Mouse (Mus musculus) MEL (cell line): ENCODE data around the gene Zwilch. TPM values are rescaled to one million over a fixed set of nuclear protein-coding genes. Genes with fewer than 3 reads are reported as not detected.
"Not testable (repeated sequence)": the region's sequence is repeated elsewhere in the genome, so short reads cannot be mapped to it uniquely, and the experiment has no call there.

Source experiments
- DNase-seq: peaks from one replicate; pipeline ENCODE4 v3.0.0; 2011; ENCODE audit warnings: low read depth, low spot score
- H3K27ac ChIP-seq: 2 replicates; pipeline ENCODE4 v1.5.1; 2012; ENCODE audit warnings: low read depth, mild to moderate bottlenecking, control low read depth, low read length, moderate library complexity; ENCODE audit not compliant: control insufficient read depth
- H3K27me3 ChIP-seq, 2 experiments: fragments of 150-350 bp in 1 of 2; sonication (generic) in 1 of 2; 2 replicates each; pipeline ENCODE4 v1.6.1; 2012; ENCODE audit warnings: low read length in 2 of 2, mild to moderate bottlenecking in 2 of 2, improper control_type of control experiment in 1 of 2, moderate library complexity in 1 of 2; ENCODE audit not compliant: insufficient read depth in 2 of 2, control insufficient read depth in 1 of 2
- H3K36me3 ChIP-seq, 2 experiments: 2 replicates each; pipeline ENCODE4 v1.6.1; 2012 to 2014; ENCODE audit warnings: low read length in 2 of 2, improper control_type of control experiment in 1 of 2, inconsistent platforms in 1 of 2, mild to moderate bottlenecking in 1 of 2; ENCODE audit not compliant: insufficient read depth in 2 of 2, control insufficient read depth in 1 of 2
- H3K4me1 ChIP-seq, 2 experiments: fragments of 150-350 bp in 1 of 2; sonication (generic) in 1 of 2; 2 replicates each; pipeline ENCODE4 v1.6.1; 2012; ENCODE audit warnings: low read length in 2 of 2, improper control_type of control experiment in 1 of 2, mild to moderate bottlenecking in 1 of 2; ENCODE audit not compliant: insufficient read depth in 2 of 2, control insufficient read depth in 1 of 2
- H3K4me3 ChIP-seq, 2 experiments: fragments of 150-350 bp in 1 of 2; sonication (generic) in 1 of 2; 2 replicates each; pipeline ENCODE4 v1.5.1; 2012; ENCODE audit warnings: low read depth in 2 of 2, low read length in 2 of 2, mild to moderate bottlenecking in 2 of 2, moderate library complexity in 2 of 2, control low read depth in 1 of 2, improper control_type of control experiment in 1 of 2; ENCODE audit not compliant: control insufficient read depth in 1 of 2, insufficient read depth in 1 of 2
- H3K79me2 ChIP-seq: 2 replicates; pipeline ENCODE4 v1.6.1; 2012; ENCODE audit warnings: mild to moderate bottlenecking, low read length, moderate library complexity; ENCODE audit not compliant: control insufficient read depth, poor library complexity, insufficient read depth
- H3K9ac ChIP-seq: 2 replicates; pipeline ENCODE4 v1.6.1; 2012; ENCODE audit warnings: low read depth, mild to moderate bottlenecking, control low read depth, low read length, moderate library complexity; ENCODE audit not compliant: control insufficient read depth, poor library complexity, severe bottlenecking
- H3K9me3 ChIP-seq: fragments of 150-350 bp; sonication (generic); replicated peaks from 2 replicates; pipeline ENCODE4 v1.6.1; 2012; ENCODE audit warnings: mild to moderate bottlenecking, low read length, improper control_type of control experiment, moderate library complexity; ENCODE audit not compliant: insufficient read depth
- CHD1 ChIP-seq: IDR thresholded peaks from 2 replicates; pipeline ENCODE4 v1.6.1; 2012; ENCODE audit warnings: low read depth, mild to moderate bottlenecking, inconsistent platforms, low read length, improper control_type of control experiment
- ELF1 ChIP-seq: IDR thresholded peaks from 2 replicates; pipeline ENCODE4 v1.6.1; 2014; ENCODE audit warnings: low read depth, mild to moderate bottlenecking, inconsistent platforms, low read length, improper control_type of control experiment, moderate library complexity
- GABPA ChIP-seq: IDR thresholded peaks from 2 replicates; pipeline ENCODE4 v1.6.1; 2012; ENCODE audit warnings: low read depth, mild to moderate bottlenecking, inconsistent platforms, low read length, improper control_type of control experiment, moderate library complexity
- NELFE ChIP-seq: IDR thresholded peaks from 2 replicates; pipeline ENCODE4 v1.6.1; 2011; ENCODE audit warnings: low read depth, low read length, improper control_type of control experiment
- SIN3A ChIP-seq: IDR thresholded peaks from 2 replicates; pipeline ENCODE4 v1.6.1; 2012; ENCODE audit warnings: low read length, improper control_type of control experiment, inconsistent platforms
- TCF12 ChIP-seq: IDR thresholded peaks from 2 replicates; pipeline ENCODE4 v1.6.1; 2014; ENCODE audit warnings: low read depth, mild to moderate bottlenecking, inconsistent platforms, low read length, improper control_type of control experiment, moderate library complexity
- USF2 ChIP-seq, 2 experiments: IDR thresholded peaks; 2 replicates each; pipeline ENCODE4 v1.6.1; 2011 to 2012; ENCODE audit warnings: improper control_type of control experiment in 2 of 2, low read length in 2 of 2, borderline replicate concordance in 1 of 2, inconsistent platforms in 1 of 2, low read depth in 1 of 2, mild to moderate bottlenecking in 1 of 2; ENCODE audit not compliant: insufficient read depth in 1 of 2
- ZNF384 ChIP-seq: IDR thresholded peaks from 2 replicates; pipeline ENCODE4 v1.6.1; 2012; ENCODE audit warnings: low read depth, mild to moderate bottlenecking, inconsistent platforms, low read length, improper control_type of control experiment
- polyA plus RNA-seq, 2 experiments: library from polyadenylated mRNA; stranded (reverse) in 1 of 2; unstranded in 1 of 2; fragments of >175 nt in 1 of 2; fragments of >200 nt in 1 of 2; gene quantifications; 2 replicates each; pipeline versions ENCODE4 v1.2.1 to v1.2.4; 2012; ENCODE audit warnings: low replicate concordance in 2 of 2, low read depth in 1 of 2; ENCODE audit not compliant: insufficient read length in 2 of 2, insufficient read depth in 1 of 2, missing spikeins in 1 of 2
- total RNA-seq: library from RNA; depleted of rRNA; stranded (reverse); fragments of 300-350 nt; gene quantifications from 2 replicates; pipeline ENCODE4 v1.2.3, GENCODE M21; 2012

Gene Zwilch
- total and polyA plus RNA-seq, 3 experiments: 60.6 to 89.2 TPM; not detected in 1

GRCm38 (mm10) chr9:64202866-64203265 is 30.0 kb upstream of the Zwilch start:
- no peak for TF ChIP-seq TCF12
- no peak for TF ChIP-seq SIN3A
- TF ChIP-seq CHD1: no peak

DNA sequence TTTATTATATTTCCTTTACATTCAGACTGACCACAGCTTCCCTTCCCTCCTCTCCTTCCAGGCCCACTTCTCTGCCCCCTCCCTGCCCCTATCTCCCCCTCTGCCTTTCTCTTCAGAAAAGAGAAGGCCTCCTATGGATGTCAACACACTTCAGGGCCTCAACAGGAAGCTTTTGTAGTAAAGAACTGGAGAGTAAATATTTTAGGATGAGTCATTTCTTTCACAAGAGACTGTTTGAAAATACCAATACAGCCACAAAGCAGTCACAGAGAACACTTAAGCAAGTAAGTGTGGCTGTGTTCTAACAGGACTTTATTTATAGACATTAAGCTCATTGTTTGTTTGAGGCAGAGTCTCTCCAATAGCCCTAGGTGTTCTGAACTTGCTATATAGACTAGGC is 29.4 kb upstream of the Zwilch start:
- Histone ChIP-seq H3K27me3 (no peaks in the 10 kb centered on the region), H3K4me3 (no peak overlapping the region), H3K27ac (no peak overlapping the region), H3K4me1 (no peaks in the 10 kb centered on the region), H3K79me2 (no peaks in the 10 kb centered on the region), H3K36me3 (no peaks in the 10 kb centered on the region; a peak in 2 of 4 replicates), H3K9ac (no peak overlapping the region), H3K9me3 (no peaks in the 10 kb centered on the region)
- TF ChIP-seq ZNF384 (no peak), ELF1 (no peak)
- no peak for DNase-seq

More at GRCm38 (mm10) chr9:64202866-64203265, 30.0 kb upstream of the Zwilch start:
- Histone ChIP-seq H3K27me3 (no peaks in the 10 kb centered on the region), H3K4me1 (no peaks in the 10 kb centered on the region), H3K27ac (no peak overlapping the region), H3K36me3 (no peaks in the 10 kb centered on the region; a peak in 2 of 4 replicates), H3K9me3 (no peaks in the 10 kb centered on the region), H3K9ac (no peak overlapping the region), H3K79me2 (no peaks in the 10 kb centered on the region), H3K4me3 (no peak overlapping the region)
- no peak for DNase-seq

DNA sequence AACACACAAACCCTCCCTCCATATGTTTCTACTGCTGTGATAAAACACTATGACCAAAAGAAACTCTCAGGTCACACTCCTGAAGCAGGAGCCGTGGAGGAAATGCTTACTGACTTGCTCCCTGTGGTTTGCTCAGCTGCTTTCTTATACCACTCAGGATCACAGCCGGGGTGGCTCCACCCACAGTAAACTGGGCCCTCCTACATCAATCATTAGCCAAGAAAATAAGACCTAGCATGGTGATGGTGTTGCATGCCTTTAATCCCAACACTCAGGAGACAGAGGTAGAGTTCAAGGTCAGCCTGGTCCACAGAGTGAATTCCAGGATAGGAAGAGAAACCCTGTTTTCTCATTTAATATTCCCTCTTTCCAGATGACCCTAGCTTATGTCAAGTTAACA is 27.0 kb upstream of the Zwilch start:
- no peak for TF ChIP-seq ELF1
- no peak for TF ChIP-seq NELFE
- TF ChIP-seq USF2 (IDR thresholded peaks at IDR 0.05; ENCODE audit: borderline replicate concordance in 1 of 2, insufficient read depth in 1 of 2, low read depth in 1 of 2, low read length in 2 of 2): no peak
- TF ChIP-seq GABPA: no peak
- H3K4me1 ChIP-seq: no peaks in the 10 kb centered on the region

GRCm38 (mm10) chr9:64198763-64199418 is 26.0 kb upstream of the Zwilch start:
- H3K27me3 ChIP-seq, H3K4me1 ChIP-seq, H3K36me3 ChIP-seq, H3K79me2 ChIP-seq, H3K9ac ChIP-seq, H3K27ac ChIP-seq, H3K9me3 ChIP-seq, DNase-seq, H3K4me3 ChIP-seq: not testable (repeated sequence)

More for the DNA sequence above, 27.0 kb upstream of the Zwilch start:
- Histone ChIP-seq H3K79me2 (no peaks in the 10 kb centered on the region), H3K27ac (no peak overlapping the region), H3K9ac (no peak overlapping the region), H3K9me3 (no peaks in the 10 kb centered on the region), H3K36me3 (no peaks in the 10 kb centered on the region), H3K4me3 (no peak overlapping the region), H3K27me3 (no peaks in the 10 kb centered on the region)
- no peak for DNase-seq
